In genomic region chr16:5911880-5912327, GRCm38 (mm10) we compare ENCODE assay signal across 8 mouse cellular contexts. TPM values are rescaled to one million over a fixed set of nuclear protein-coding genes. Genes with fewer than 3 reads are reported as not detected.
DNase-seq lines count a peak whose midpoint lies in the region; ATAC-seq and TF ChIP-seq lines count a peak whose summit lies in the region.

No protein-coding gene starts in this region.

- H3K4me1 ChIP-seq in forebrain, embryonic 15.5 days, result peaks cover 19% of the 10 kb centered on the region
- H3K4me1 ChIP-seq in hindbrain, postnatal 0 days (ENCODE audit: insufficient read depth, low read length), result peaks cover 14% of the 10 kb centered on the region; the same call in 1 of the 2 replicates
- H3K4me1 ChIP-seq in midbrain, embryonic 12.5 days, result peaks cover 7% of the 10 kb centered on the region; the same call in 1 of the 2 replicates

- TF ChIP-seq CTCF in hindbrain, postnatal 0 days (IDR thresholded peaks at IDR 0.05; ENCODE audit: low read depth), result no peak

- peak; percentile 72 for ATAC-seq in forebrain, embryonic 15.5 days (replicated peaks)
- peak; percentile 95 for ATAC-seq in hindbrain, postnatal 0 days
- ATAC-seq in midbrain, embryonic 12.5 days (ENCODE audit: low FRiP score, low read depth), result no peak

- WGBS in forebrain, embryonic 15.5 days, result 17% methylated on average over 2 of the region's 2 CpGs
- 14% methylated on average over 2 of the region's 2 CpGs for WGBS in hindbrain, postnatal 0 days
- 38% methylated on average over 2 of the region's 2 CpGs for WGBS in midbrain, embryonic 12.5 days

- no peak overlapping the region for H3K9ac ChIP-seq in forebrain, embryonic 15.5 days (replicated peaks)
- H3K9ac ChIP-seq in hindbrain, postnatal 0 days (replicated peaks; ENCODE audit: low read length), result no peak overlapping the region
- no peak overlapping the region for H3K9ac ChIP-seq in midbrain, embryonic 12.5 days (replicated peaks)

- peak overlapping the region; percentile 4; the same call in 1 of the 2 replicates for H3K27ac ChIP-seq in forebrain, embryonic 15.5 days (replicated peaks)
- H3K27ac ChIP-seq in hindbrain, postnatal 0 days, result peak overlapping the region; percentile 72
- 0 out of 2 replicates have a peak overlapping the region, but pooled peaks have one; percentile 42 for H3K27ac ChIP-seq in midbrain, embryonic 12.5 days (replicated peaks)

- H3K27me3 ChIP-seq in forebrain, embryonic 15.5 days, result no peaks in the 10 kb centered on the region
- no peaks in the 10 kb centered on the region for H3K27me3 ChIP-seq in hindbrain, postnatal 0 days (ENCODE audit: insufficient read depth, low read length)
- no peaks in the 10 kb centered on the region for H3K27me3 ChIP-seq in midbrain, embryonic 12.5 days

- H3K9me3 ChIP-seq in forebrain, embryonic 15.5 days, result no peaks in the 10 kb centered on the region
- no peaks in the 10 kb centered on the region for H3K9me3 ChIP-seq in hindbrain, postnatal 0 days (ENCODE audit: low read length)
- no peaks in the 10 kb centered on the region for H3K9me3 ChIP-seq in midbrain, embryonic 12.5 days

- no peak overlapping the region for H3K4me3 ChIP-seq in forebrain, embryonic 15.5 days
- H3K4me3 ChIP-seq in hindbrain, postnatal 0 days (ENCODE audit: low read length), result no peak overlapping the region
- H3K4me3 ChIP-seq in midbrain, embryonic 12.5 days, result no peak overlapping the region

- H3K4me2 ChIP-seq in forebrain, embryonic 15.5 days (replicated peaks), result no peak overlapping the region
- H3K4me2 ChIP-seq in hindbrain, postnatal 0 days (ENCODE audit: low read depth, low read length), result no peak overlapping the region
- no peak overlapping the region for H3K4me2 ChIP-seq in midbrain, embryonic 12.5 days (replicated peaks)

- no peaks in the 10 kb centered on the region for H3K36me3 ChIP-seq in forebrain, embryonic 15.5 days
- H3K36me3 ChIP-seq in hindbrain, postnatal 0 days (ENCODE audit: insufficient read depth, low read length), result no peaks in the 10 kb centered on the region
- no peaks in the 10 kb centered on the region for H3K36me3 ChIP-seq in midbrain, embryonic 12.5 days

- DNase-seq in adrenal gland, adult (ENCODE audit: inconsistent age in 2 of 2, low spot score in 1 of 2), result peak; percentile 41 to 61
- DNase-seq in adrenal gland, adult 18-20 months (ENCODE audit: low spot score in 2 of 2), result no peak
- peak; percentile 46 for DNase-seq in adrenal gland, postnatal 25 days
- peak; percentile 91 for DNase-seq in hindbrain, postnatal 0 days (ENCODE audit: low spot score)
- no peak for DNase-seq in thymus, postnatal 25 days
- DNase-seq in ovary, postnatal 36 days (ENCODE audit: low spot score), result no peak

RNA-seq across cellular contexts. Expression of gene Rbfox1, which starts 26.7 kb away (rescaled TPM):
- 1 to 10 TPM in 1 of 2 experiments, under 1 TPM in 1; 0.96 to 1.5 TPM for total RNA-seq in adrenal gland, adult 18-20 months (2021)
- 0.71 and 1.7 TPM in 2 replicates for total RNA-seq in adrenal gland, postnatal 25 days (2021)
- polyA plus RNA-seq in forebrain, embryonic 15.5 days (2015; fragmentation: Nextera tagmentation; extraction: Ambion mirVana), result 146 and 173 TPM in 2 replicates
- total RNA-seq in hindbrain, postnatal 0 days (2014; rRNA removed), result 142 and 158 TPM in 2 replicates
- polyA plus RNA-seq in hindbrain, postnatal 0 days (2015; fragmentation: Nextera tagmentation; extraction: Ambion mirVana), result 179 and 204 TPM in 2 replicates
- 29.2 and 32.9 TPM in 2 replicates for polyA plus RNA-seq in midbrain, embryonic 12.5 days (2016; fragmentation: Nextera tagmentation; extraction: Ambion mirVana)

Comparison
In these comparisons a context has a peak if more than half of its experiments do, and no peak if none do; other contexts are left out.
1. DNase-seq: peak in adrenal gland, adult (2 of 2), adrenal gland, postnatal 25 days (single experiment) and hindbrain, postnatal 0 days (single experiment); none in adrenal gland, adult 18-20 months (0 of 2), thymus, postnatal 25 days (single experiment) and ovary, postnatal 36 days (single experiment).
2. H3K27ac ChIP-seq: peak in every context shown above with its lines; median percentile 72 in hindbrain, postnatal 0 days; 42 in midbrain, embryonic 12.5 days; 4 in forebrain, embryonic 15.5 days.
3. RNA of gene Rbfox1, which starts 26.7 kb away (total RNA-seq): 142 to 158 TPM in hindbrain, postnatal 0 days; 0.71 to 1.7 TPM in adrenal gland, postnatal 25 days and 0.96 to 1.5 TPM in adrenal gland, adult 18-20 months; every median in the first group is over 10 times any median in the second.